Mouse (Mus musculus) forebrain, embryonic 15.5 days (tissue): Measurements from ENCODE around the gene Bahcc1. TPM values are rescaled to one million over a fixed set of nuclear protein-coding genes. Genes with fewer than 3 reads are reported as not detected.

Source experiments
- ATAC-seq: fragments of 200-750 bp; cut with Nextera tagmentation; replicated peaks from 2 replicates; pipeline ENCODE4 v1.8.0; 2017; ENCODE audit warnings: mild to moderate bottlenecking, moderate TSS enrichment, moderate library complexity
- H3K27ac ChIP-seq: fragments of 300-500 bp; sonication (generic); replicated peaks from 2 replicates; pipeline ENCODE4 v1.5.1; 2015; ENCODE audit warnings: mild to moderate bottlenecking, inconsistent platforms
- H3K27me3 ChIP-seq: fragments of 300-500 bp; sonication (generic); 2 replicates; pipeline ENCODE4 v1.6.1; 2015; ENCODE audit warnings: inconsistent platforms
- H3K36me3 ChIP-seq: fragments of 300-500 bp; sonication (generic); 2 replicates; pipeline ENCODE4 v1.6.1; 2015; ENCODE audit warnings: mild to moderate bottlenecking, inconsistent platforms
- H3K4me1 ChIP-seq: fragments of 300-500 bp; sonication (generic); 2 replicates; pipeline ENCODE4 v1.6.1; 2015; ENCODE audit warnings: inconsistent platforms
- H3K4me2 ChIP-seq: fragments of 300-500 bp; sonication (generic); replicated peaks from 2 replicates; pipeline ENCODE4 v1.6.1; 2015; ENCODE audit warnings: mild to moderate bottlenecking, inconsistent platforms
- H3K4me3 ChIP-seq: fragments of 300-500 bp; sonication (generic); 2 replicates; pipeline ENCODE4 v1.5.1; 2015; ENCODE audit warnings: mild to moderate bottlenecking, inconsistent platforms
- H3K9ac ChIP-seq: fragments of 300-500 bp; sonication (generic); replicated peaks from 2 replicates; pipeline ENCODE4 v1.6.1; 2015; ENCODE audit warnings: mild to moderate bottlenecking, inconsistent platforms
- H3K9me3 ChIP-seq: fragments of 300-500 bp; sonication (generic); 2 replicates; pipeline ENCODE4 v1.6.1; 2016; ENCODE audit warnings: inconsistent platforms
- WGBS: fragments of 180-500 bp; shearing (Covaris S2); methylation state at CpG from one replicate; pipeline ENCODE4 v1.1.7; 2015; ENCODE audit warnings: mixed read lengths; 5-methylcytosine and 5-hydroxymethylcytosine counted together
- polyA plus RNA-seq: library from polyadenylated mRNA; unstranded; fragments of >200 nt; fragmentation: Nextera tagmentation; extraction: Ambion mirVana; gene quantifications from 2 replicates; pipeline ENCODE4 v1.2.1, GENCODE M21; 2015

The Bahcc1 gene
- polyA plus RNA-seq, 1 experiment from 2014 or later = 16.1 TPM

GRCm38 (mm10) chr11:120225256-120226195 lies 7.2 kb upstream of the Bahcc1 start:
- Histone ChIP-seq H3K9ac (peak overlapping the region; percentile 43), H3K27me3 (no peaks in the 10 kb centered on the region), H3K27ac (peak overlapping the region; percentile 24), H3K4me1 (peaks cover 67% of the 10 kb centered on the region), H3K9me3 (no peaks in the 10 kb centered on the region), H3K4me3 (peak overlapping the region; percentile 18), H3K36me3 (no peaks in the 10 kb centered on the region), H3K4me2 (peak overlapping the region; percentile 39)
- 20% methylated on average over 36 of the region's 36 CpGs for WGBS
- ATAC-seq = no peak

- 77% methylated on average over 12 of the region's 12 CpGs for WGBS
- ATAC-seq = no peak
- H3K4me3 ChIP-seq = no peak overlapping the region
Observed at GRCm38 (mm10) chr11:120226421-120227280, 6.1 kb upstream of the Bahcc1 start.

DNA sequence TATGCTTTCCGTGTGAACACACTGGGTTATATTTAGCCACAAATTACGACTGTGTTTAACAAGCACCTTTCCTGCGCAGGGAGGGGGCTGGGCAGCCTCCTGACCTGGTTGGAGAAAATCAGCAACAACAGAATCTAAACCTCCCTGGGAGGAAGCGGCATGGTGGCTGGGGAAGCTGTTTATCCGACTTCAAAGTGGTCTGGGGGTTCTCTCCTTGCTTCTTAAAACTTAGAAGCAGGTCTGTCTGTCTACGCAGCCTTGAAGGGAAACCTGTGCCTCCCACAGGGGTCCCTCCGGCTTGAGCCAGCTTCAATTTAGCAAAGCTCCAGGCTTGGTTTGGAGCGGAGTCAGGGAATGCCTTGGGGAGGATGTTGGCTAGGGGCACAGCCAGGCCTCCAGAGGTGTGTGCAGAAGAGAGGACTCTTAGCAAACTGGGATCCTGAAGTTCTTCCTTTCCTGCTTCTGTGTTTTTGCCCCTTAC lies 5.1 kb upstream of the Bahcc1 start:
- Histone ChIP-seq H3K27ac (peak overlapping the region; percentile 24), H3K9ac (no peak overlapping the region; the same call in 1 of the 2 replicates), H3K4me3 (no peak overlapping the region), H3K36me3 (no peaks in the 10 kb centered on the region), H3K4me2 (0 out of 2 replicates have a peak overlapping the region, but pooled peaks have one; percentile 76), H3K4me1 (peaks cover 76% of the 10 kb centered on the region), H3K27me3 (no peaks in the 10 kb centered on the region), H3K9me3 (no peaks in the 10 kb centered on the region)
- 42% methylated on average over 8 of the region's 8 CpGs for WGBS
- ATAC-seq = no peak

More at GRCm38 (mm10) chr11:120226421-120227280, 6.1 kb upstream of the Bahcc1 start:
- Histone ChIP-seq H3K9ac (no peak overlapping the region), H3K36me3 (no peaks in the 10 kb centered on the region), H3K27ac (peak overlapping the region; percentile 24), H3K4me1 (peaks cover 68% of the 10 kb centered on the region), H3K27me3 (no peaks in the 10 kb centered on the region), H3K4me2 (no peak overlapping the region), H3K9me3 (no peaks in the 10 kb centered on the region)

- Histone ChIP-seq H3K4me3 (peak overlapping the region; percentile 91), H3K27me3 (no peaks in the 10 kb centered on the region), H3K36me3 (no peaks in the 10 kb centered on the region), H3K9me3 (no peaks in the 10 kb centered on the region), H3K4me2 (peak overlapping the region; percentile 76), H3K27ac (peak overlapping the region; percentile 98), H3K4me1 (peaks cover 76% of the 10 kb centered on the region), H3K9ac (no peak overlapping the region)
- WGBS = 45% methylated on average over 9 of the region's 9 CpGs
- no peak for ATAC-seq
Observed at GRCm38 (mm10) chr11:120228116-120228890, 4.4 kb upstream of the Bahcc1 start.

DNA sequence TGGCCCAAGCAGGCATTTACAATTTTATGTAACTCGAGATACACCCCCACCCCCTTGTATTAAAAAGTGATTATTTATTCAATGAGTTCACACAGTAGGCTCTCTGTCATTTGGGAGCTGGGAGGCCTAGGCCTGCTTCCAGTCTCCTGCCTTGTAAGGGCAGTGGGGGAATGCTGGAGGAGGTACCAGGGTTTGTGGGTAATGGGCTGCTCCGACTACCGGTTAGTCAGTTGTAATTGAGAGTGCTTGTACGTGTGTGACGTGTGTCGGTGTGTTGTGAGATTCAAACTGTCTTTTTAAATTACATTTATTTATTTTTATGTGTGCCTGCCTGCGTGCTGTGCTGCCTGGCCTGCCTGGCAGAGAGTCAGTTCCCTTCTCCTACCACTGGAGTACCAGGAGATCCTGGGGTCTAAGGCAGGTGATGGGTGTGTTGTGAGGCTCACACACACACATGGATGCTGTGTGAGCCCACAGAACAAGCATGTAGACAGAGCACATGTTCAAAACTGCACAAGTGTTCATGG lies 3.8 kb upstream of the Bahcc1 start:
- peak overlapping the region; percentile 91 for H3K4me3 ChIP-seq
- ATAC-seq = no peak
- no peaks in the 10 kb centered on the region for H3K27me3 ChIP-seq
- H3K36me3 ChIP-seq = no peaks in the 10 kb centered on the region
- H3K4me2 ChIP-seq = peak overlapping the region; percentile 76
- peak overlapping the region; percentile 98 for H3K9ac ChIP-seq
- 14% methylated on average over 7 of the region's 7 CpGs for WGBS
- H3K4me1 ChIP-seq = peaks cover 71% of the 10 kb centered on the region
- H3K9me3 ChIP-seq = no peaks in the 10 kb centered on the region
- H3K27ac ChIP-seq = peak overlapping the region; percentile 98

GRCm38 (mm10) chr11:120229861-120230751 lies 2.6 kb upstream of the Bahcc1 start:
- H3K9ac ChIP-seq = peak overlapping the region; percentile 98
- WGBS = 2% methylated on average over 42 of the region's 42 CpGs
- H3K36me3 ChIP-seq = no peaks in the 10 kb centered on the region
- ATAC-seq = no peak
- peak overlapping the region; percentile 76 for H3K4me2 ChIP-seq
- H3K4me1 ChIP-seq = peaks cover 60% of the 10 kb centered on the region
- no peaks in the 10 kb centered on the region for H3K9me3 ChIP-seq
- H3K27me3 ChIP-seq = no peaks in the 10 kb centered on the region
- peak overlapping the region; percentile 98 for H3K27ac ChIP-seq
- peak overlapping the region; percentile 91 for H3K4me3 ChIP-seq

GRCm38 (mm10) chr11:120230841-120231370 lies 1.8 kb upstream of the Bahcc1 start:
- peak overlapping the region; percentile 98 for H3K27ac ChIP-seq
- H3K27me3 ChIP-seq = no peaks in the 10 kb centered on the region
- H3K36me3 ChIP-seq = no peaks in the 10 kb centered on the region
- no peak for ATAC-seq
- H3K4me3 ChIP-seq = peak overlapping the region; percentile 91
- H3K4me1 ChIP-seq = peaks cover 52% of the 10 kb centered on the region
- peak overlapping the region; percentile 76 for H3K4me2 ChIP-seq
- WGBS = 0% methylated on average over 58 of the region's 58 CpGs
- no peaks in the 10 kb centered on the region for H3K9me3 ChIP-seq
- peak overlapping the region; percentile 98 for H3K9ac ChIP-seq

GRCm38 (mm10) chr11:120231379-120231778 lies 1.4 kb upstream of the Bahcc1 start:
- Histone ChIP-seq H3K4me2 (peak overlapping the region; percentile 93), H3K4me1 (peaks cover 47% of the 10 kb centered on the region), H3K36me3 (no peaks in the 10 kb centered on the region), H3K27ac (peak overlapping the region; percentile 98), H3K4me3 (peak overlapping the region; percentile 91), H3K27me3 (no peaks in the 10 kb centered on the region), H3K9ac (peak overlapping the region; percentile 98), H3K9me3 (no peaks in the 10 kb centered on the region)
- ATAC-seq = peak; percentile 67
- under 1% methylated on average over 27 of the region's 27 CpGs for WGBS

- Histone ChIP-seq H3K27me3 (no peaks in the 10 kb centered on the region), H3K4me1 (peaks cover 35% of the 10 kb centered on the region), H3K27ac (peak overlapping the region; percentile 98), H3K9me3 (no peaks in the 10 kb centered on the region), H3K9ac (peak overlapping the region; percentile 98), H3K36me3 (no peaks in the 10 kb centered on the region), H3K4me2 (peak overlapping the region; percentile 93), H3K4me3 (peak overlapping the region; percentile 91)
- no peak for ATAC-seq
- under 1% methylated on average over 51 of the region's 51 CpGs for WGBS
Observed at GRCm38 (mm10) chr11:120233441-120234135, 841 bp downstream of the Bahcc1 start.
